Mouse (Mus musculus) embryo, embryonic 10 days (tissue): ENCODE measurements around the gene Gm3752.
"Not testable (repeated sequence)": the region's sequence is repeated elsewhere in the genome, so short reads cannot be mapped to it uniquely, and the experiment has no call there.

Experiments
- DNase-seq: peaks from one replicate; pipeline ENCODE4 v3.0.0-alpha.2; 2015; ENCODE audit warnings: low spot score

Gene Gm3752

DNA sequence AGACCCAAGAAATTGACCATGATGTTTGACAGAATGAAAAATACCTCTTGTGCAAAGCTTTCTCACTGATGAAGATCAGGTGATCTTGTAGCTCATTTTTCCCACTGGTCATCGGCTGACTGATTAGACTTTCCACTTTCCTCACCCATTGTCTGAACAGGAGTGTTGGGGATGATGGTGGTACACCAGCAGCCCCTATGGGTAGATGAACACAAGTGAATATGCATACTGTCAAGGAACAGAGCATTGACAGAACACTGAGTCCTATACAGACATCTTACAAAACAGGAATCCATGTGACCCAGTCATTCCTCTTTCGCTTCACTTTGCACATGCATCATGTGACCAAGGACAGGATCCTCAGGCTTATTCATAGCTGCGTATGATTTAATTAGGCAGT lies at the start of gene Gm3752:
Gene Gm3752, minus strand, starts transcription at position 101 of the 400 bp plus-strand sequence.
- not testable (repeated sequence) for DNase-seq

- DNase-seq: peak; percentile 1
These were observed 5.2 kb upstream of the Gm3752 start for GRCm38 (mm10) chr14:7488731-7489130.

GRCm38 (mm10) chr14:7450817-7451216 lies 32.7 kb downstream of the Gm3752 start, which contains the start of gene Gm3755:
Gene Gm3755, minus strand, starts transcription at chr14:7450917.
- DNase-seq: not testable (repeated sequence)

- DNase-seq: not testable (repeated sequence)
These were observed 61.1 kb downstream of the Gm3752 start for GRCm38 (mm10) chr14:7422496-7422895.
